8 mouse cellular contexts compared by ENCODE assay signal in genomic region chr6:92534226-92535031, GRCm38 (mm10).
DNase-seq lines count a peak whose midpoint lies in the region; ATAC-seq lines count a peak whose summit lies in the region.

No protein-coding gene starts in this region.

- H3K4me1 ChIP-seq in hindbrain, embryonic 12.5 days: peaks cover 12% of the 10 kb centered on the region
- peaks cover 5% of the 10 kb centered on the region; the same call in 1 of the 2 replicates for H3K4me1 ChIP-seq in lung, embryonic 15.5 days

- H3K36me3 ChIP-seq in hindbrain, embryonic 12.5 days: no peaks in the 10 kb centered on the region
- no peaks in the 10 kb centered on the region for H3K36me3 ChIP-seq in lung, embryonic 15.5 days

- peak overlapping the region; percentile 50 for H3K4me2 ChIP-seq in hindbrain, embryonic 12.5 days (replicated peaks)
- H3K4me2 ChIP-seq in lung, embryonic 15.5 days: peak overlapping the region; percentile 57

- peak; percentile 50 for ATAC-seq in hindbrain, embryonic 12.5 days (ENCODE audit: low FRiP score)
- ATAC-seq in lung, embryonic 15.5 days (ENCODE audit: borderline replicate concordance, extremely low read depth, low FRiP score, low TSS enrichment): peak; percentile 94

- H3K9ac ChIP-seq in hindbrain, embryonic 12.5 days: peak overlapping the region; percentile 28; the same call in 1 of the 2 replicates
- peak overlapping the region; percentile 53 for H3K9ac ChIP-seq in lung, embryonic 15.5 days

- 13% methylated on average over 11 of the region's 11 CpGs for WGBS in hindbrain, embryonic 12.5 days
- 11% methylated on average over 11 of the region's 11 CpGs for WGBS in lung, embryonic 15.5 days

- peak; percentile 54 for DNase-seq in 3T3-L1 (ENCODE audit: low read depth, low spot score)
- peak; percentile 6 to 8 for DNase-seq in cerebellum, postnatal 36 days
- peak; percentile 42 to 49 for DNase-seq in frontal cortex, postnatal 25 days (ENCODE audit: low spot score in 2 of 2)
- DNase-seq in layer of hippocampus, postnatal 14 days (ENCODE audit: low spot score in 2 of 2): peak; percentile 47 to 69
- peak; percentile 46 for DNase-seq in retina, postnatal 1 day
- DNase-seq in spleen, adult 18-20 months: no peak

- no peak overlapping the region for H3K27ac ChIP-seq in hindbrain, embryonic 12.5 days
- peak overlapping the region; percentile 83 for H3K27ac ChIP-seq in lung, embryonic 15.5 days

- no peaks in the 10 kb centered on the region for H3K27me3 ChIP-seq in hindbrain, embryonic 12.5 days
- H3K27me3 ChIP-seq in lung, embryonic 15.5 days: no peaks in the 10 kb centered on the region

- peak overlapping the region; percentile 26 for H3K4me3 ChIP-seq in hindbrain, embryonic 12.5 days
- H3K4me3 ChIP-seq in lung, embryonic 15.5 days: peak overlapping the region; percentile 46

- no peaks in the 10 kb centered on the region for H3K9me3 ChIP-seq in hindbrain, embryonic 12.5 days (replicated peaks)
- H3K9me3 ChIP-seq in lung, embryonic 15.5 days: no peaks in the 10 kb centered on the region

Comparison
In these comparisons a context has a peak if more than half of its experiments do, and no peak if none do; other contexts are left out.
1. DNase-seq: peak in 3T3-L1 (single experiment), cerebellum, postnatal 36 days (2 of 2), frontal cortex, postnatal 25 days (2 of 2), layer of hippocampus, postnatal 14 days (2 of 2) and retina, postnatal 1 day (single experiment); none in spleen, adult 18-20 months (0 of 2).